Mouse (Mus musculus) G1E (cell line): ENCODE measurements around the gene Atp1a3. TPM values are rescaled to one million over a fixed set of nuclear protein-coding genes. Genes with fewer than 3 reads are reported as not detected.

ENCODE experiments used
- ATAC-seq: 2 replicates; pipeline ENCODE4 v1.8.0; 2016; ENCODE audit warnings: mild to moderate bottlenecking; ENCODE audit not compliant: insufficient number of reproducible peaks, poor library complexity, low FRiP score, severe bottlenecking; ENCODE audit errors: extremely low read depth
- DNase-seq: peaks from one replicate; pipeline ENCODE4 v3.0.0; 2012; ENCODE audit warnings: low spot score
- H3K27me3 ChIP-seq: 2 replicates; pipeline ENCODE4 v1.6.1; 2012; ENCODE audit warnings: mild to moderate bottlenecking, low read length, inconsistent platforms; ENCODE audit not compliant: insufficient read depth
- H3K36me3 ChIP-seq: replicated peaks from 2 replicates; pipeline ENCODE3; 2012; ENCODE audit warnings: mild to moderate bottlenecking, inconsistent platforms
- H3K4me1 ChIP-seq: 2 replicates; pipeline ENCODE4 v1.6.1; 2012; ENCODE audit warnings: low read depth, low read length, inconsistent platforms, mixed read lengths; ENCODE audit not compliant: insufficient read depth
- H3K4me3 ChIP-seq: 2 replicates; pipeline ENCODE4 v1.5.1; 2012; ENCODE audit warnings: low read depth, mild to moderate bottlenecking, inconsistent platforms, low read length, moderate library complexity, mixed read lengths
- H3K9me3 ChIP-seq: replicated peaks from 2 replicates; pipeline ENCODE4 v1.6.1; 2012; ENCODE audit warnings: inconsistent platforms
- CTCF ChIP-seq: IDR thresholded peaks from 2 replicates; pipeline ENCODE4 v1.5.1; 2012; ENCODE audit warnings: low read depth, low read length, inconsistent platforms, mixed read lengths
- GATA1 ChIP-seq: IDR thresholded peaks from 2 replicates; pipeline ENCODE4 v1.6.1; 2012; ENCODE audit warnings: borderline replicate concordance, low read length, inconsistent platforms, mixed read lengths
- GATA2 ChIP-seq: IDR thresholded peaks from 2 replicates; pipeline ENCODE4 v1.6.1; 2012; ENCODE audit warnings: low read depth, low read length, inconsistent platforms, borderline replicate concordance
- POLR2AphosphoS5 ChIP-seq: IDR thresholded peaks from 2 replicates; pipeline ENCODE4 v1.6.1; 2012; ENCODE audit warnings: low read depth, low read length, inconsistent platforms; ENCODE audit not compliant: insufficient replicate concordance
- TAL1 ChIP-seq: conservative IDR thresholded peaks from 2 replicates; pipeline ENCODE4 v1.6.1; 2012; ENCODE audit warnings: low read depth, low read length, inconsistent platforms, mixed read lengths
- polyA plus RNA-seq: library from polyadenylated mRNA; stranded (reverse); fragments of >175 nt; gene quantifications from 2 replicates; pipeline ENCODE4 v1.2.3, GENCODE M21; 2012
- total RNA-seq, 2 experiments: library from RNA; stranded (forward) in 1 of 2; stranded (reverse) in 1 of 2; fragments of 200-1000 nt in 1 of 2; fragments of >200 nt in 1 of 2; fragmentation: Nextera tagmentation in 1 of 2; gene quantifications; 2 replicates each; pipeline ENCODE4 v1.2.3; 2014 to 2017

Gene Atp1a3
- total and polyA plus RNA-seq, 3 experiments: 0.04 to 0.11 TPM; not detected in 1

- Histone ChIP-seq H3K36me3 (no peaks in the 10 kb centered on the region), H3K4me1 (no peaks in the 10 kb centered on the region), H3K9me3 (no peaks in the 10 kb centered on the region), H3K4me3 (no peak within 1 kb of the TSS), H3K27me3 (peaks cover 37% of the 10 kb centered on the region)
- TF ChIP-seq GATA1 (no peak), CTCF (no peak), GATA2 (no peak), POLR2AphosphoS5 (no peak), TAL1 (no peak)
- no peak for DNase-seq
- ATAC-seq: no peak
These were observed 61.4 kb downstream of the Atp1a3 start, which contains the start of gene Gm4881 for GRCm38 (mm10) chr7:24944257-24944950. Gm4881 (minus strand) TSS chr7:24944494.

GRCm38 (mm10) chr7:24943641-24944040 is 62.1 kb downstream of the Atp1a3 start:
- Histone ChIP-seq H3K4me3 (no peak overlapping the region), H3K4me1 (no peaks in the 10 kb centered on the region), H3K9me3 (no peaks in the 10 kb centered on the region), H3K36me3 (no peaks in the 10 kb centered on the region), H3K27me3 (peaks cover 41% of the 10 kb centered on the region)
- TF ChIP-seq CTCF: no peak
- DNase-seq (no peak), ATAC-seq (no peak)

- DNase-seq (no peak), ATAC-seq (no peak)
- H3K27me3 ChIP-seq: peaks cover 23% of the 10 kb centered on the region
- H3K4me1 ChIP-seq: peaks cover 5% of the 10 kb centered on the region
- H3K36me3 ChIP-seq: peaks cover 15% of the 10 kb centered on the region
- no peak overlapping the region for H3K4me3 ChIP-seq
- no peaks in the 10 kb centered on the region for H3K9me3 ChIP-seq
- TF ChIP-seq GATA2 (no peak), GATA1 (no peak), CTCF (no peak), TAL1 (no peak), POLR2AphosphoS5 (no peak)
These were observed 74.1 kb downstream of the Atp1a3 start for GRCm38 (mm10) chr7:24931651-24932050.

GRCm38 (mm10) chr7:24930475-24930874 is 75.3 kb downstream of the Atp1a3 start:
- H3K27me3 ChIP-seq: peaks cover 18% of the 10 kb centered on the region; the same call in 1 of the 2 replicates
- ATAC-seq (no peak), DNase-seq (no peak)
- H3K36me3 ChIP-seq: peaks cover 27% of the 10 kb centered on the region
- peaks cover 12% of the 10 kb centered on the region; the same call in 1 of the 2 replicates for H3K4me1 ChIP-seq
- no peak overlapping the region for H3K4me3 ChIP-seq
- TF ChIP-seq GATA2 (no peak), TAL1 (no peak), GATA1 (no peak), CTCF (no peak), POLR2AphosphoS5 (no peak)
- H3K9me3 ChIP-seq: no peaks in the 10 kb centered on the region

Other genes with a start within 250 kb of the Atp1a3 start
- gene Cd177, start 245.6 kb downstream of the Atp1a3 start, total RNA-seq (2014; fragmentation: Nextera tagmentation): not detected in 2 replicates
- not detected in 2 replicates for gene Cd177, start 245.6 kb downstream of the Atp1a3 start, total RNA-seq (2017)
- gene Cd177, start 245.6 kb downstream of the Atp1a3 start, polyA plus RNA-seq: 0.03 TPM in 1 of 2 replicates, not detected in the other
- gene Ceacam10, start 228.8 kb downstream of the Atp1a3 start, total RNA-seq (2014; fragmentation: Nextera tagmentation): not detected in 2 replicates
- gene Ceacam10, start 228.8 kb downstream of the Atp1a3 start, total RNA-seq (2017): 0.17 and 0.27 TPM in 2 replicates
- not detected in 2 replicates for gene Ceacam10, start 228.8 kb downstream of the Atp1a3 start, polyA plus RNA-seq
- gene Gm9844, start 143.7 kb downstream of the Atp1a3 start, total RNA-seq (2014; fragmentation: Nextera tagmentation): not detected in 2 replicates
- not detected in 2 replicates for gene Gm9844, start 143.7 kb downstream of the Atp1a3 start, total RNA-seq (2017)
- 1.3 and 1.7 TPM in 2 replicates for gene Gm9844, start 143.7 kb downstream of the Atp1a3 start, polyA plus RNA-seq
- not detected in 2 replicates for gene Lypd4, start 136.0 kb downstream of the Atp1a3 start, total RNA-seq (2014; fragmentation: Nextera tagmentation)
- 0.11 and 0.17 TPM in 2 replicates for gene Lypd4, start 136.0 kb downstream of the Atp1a3 start, total RNA-seq (2017)
- gene Lypd4, start 136.0 kb downstream of the Atp1a3 start, polyA plus RNA-seq: not detected in 2 replicates
- gene Dmrtc2, start 135.9 kb downstream of the Atp1a3 start, total RNA-seq (2014; fragmentation: Nextera tagmentation): not detected in 2 replicates
- not detected in 2 replicates for gene Dmrtc2, start 135.9 kb downstream of the Atp1a3 start, total RNA-seq (2017)
- gene Dmrtc2, start 135.9 kb downstream of the Atp1a3 start, polyA plus RNA-seq: not detected in 2 replicates
- gene Rps19, start 121.6 kb downstream of the Atp1a3 start, total RNA-seq (2014; fragmentation: Nextera tagmentation): 877 and 949 TPM in 2 replicates
- 1,262 and 1,401 TPM in 2 replicates for gene Rps19, start 121.6 kb downstream of the Atp1a3 start, total RNA-seq (2017)
- gene Rps19, start 121.6 kb downstream of the Atp1a3 start, polyA plus RNA-seq: 2,998 and 3,499 TPM in 2 replicates
- gene Cd79a, start 108.6 kb downstream of the Atp1a3 start, total RNA-seq (2014; fragmentation: Nextera tagmentation): not detected in 2 replicates
- gene Cd79a, start 108.6 kb downstream of the Atp1a3 start, total RNA-seq (2017): 0.11 TPM in 1 of 2 replicates, not detected in the other
- 0.04 TPM in 1 of 2 replicates, not detected in the other for gene Cd79a, start 108.6 kb downstream of the Atp1a3 start, polyA plus RNA-seq
- 97.4 and 107 TPM in 2 replicates for gene Arhgef1, start 103.0 kb downstream of the Atp1a3 start, total RNA-seq (2014; fragmentation: Nextera tagmentation)
- 38.3 and 48.2 TPM in 2 replicates for gene Arhgef1, start 103.0 kb downstream of the Atp1a3 start, total RNA-seq (2017)
- 365 and 371 TPM in 2 replicates for gene Arhgef1, start 103.0 kb downstream of the Atp1a3 start, polyA plus RNA-seq
- not detected in 2 replicates for gene Gm4881, start 61.5 kb downstream of the Atp1a3 start, total RNA-seq (2014; fragmentation: Nextera tagmentation)
- not detected in 2 replicates for gene Gm4881, start 61.5 kb downstream of the Atp1a3 start, total RNA-seq (2017)
- gene Gm4881, start 61.5 kb downstream of the Atp1a3 start, polyA plus RNA-seq: not detected in 2 replicates
- gene Rabac1, start 33.2 kb downstream of the Atp1a3 start, total RNA-seq (2014; fragmentation: Nextera tagmentation): 11.7 and 17.3 TPM in 2 replicates
- gene Rabac1, start 33.2 kb downstream of the Atp1a3 start, total RNA-seq (2017): 36.3 and 49.3 TPM in 2 replicates
- gene Rabac1, start 33.2 kb downstream of the Atp1a3 start, polyA plus RNA-seq: 79.9 and 99.9 TPM in 2 replicates
- gene Grik5, start 66.4 kb upstream of the Atp1a3 start, total RNA-seq (2014; fragmentation: Nextera tagmentation): 168 and 198 TPM in 2 replicates
- gene Grik5, start 66.4 kb upstream of the Atp1a3 start, total RNA-seq (2017): 75.9 and 91.3 TPM in 2 replicates
- 85.8 and 94.6 TPM in 2 replicates for gene Grik5, start 66.4 kb upstream of the Atp1a3 start, polyA plus RNA-seq
- gene Zfp574, start 66.6 kb upstream of the Atp1a3 start, total RNA-seq (2014; fragmentation: Nextera tagmentation): 31.5 and 31.7 TPM in 2 replicates
- 14.8 and 15.4 TPM in 2 replicates for gene Zfp574, start 66.6 kb upstream of the Atp1a3 start, total RNA-seq (2017)
- gene Zfp574, start 66.6 kb upstream of the Atp1a3 start, polyA plus RNA-seq: 66.3 and 69.0 TPM in 2 replicates
- 0.38 and 1.6 TPM in 2 replicates for gene Pou2f2, start 173.8 kb upstream of the Atp1a3 start, total RNA-seq (2014; fragmentation: Nextera tagmentation)
- gene Pou2f2, start 173.8 kb upstream of the Atp1a3 start, total RNA-seq (2017): 0.06 and 0.16 TPM in 2 replicates
- 0.58 and 0.59 TPM in 2 replicates for gene Pou2f2, start 173.8 kb upstream of the Atp1a3 start, polyA plus RNA-seq
- 4.6 and 13.1 TPM in 2 replicates for gene Dedd2, start 214.7 kb upstream of the Atp1a3 start, total RNA-seq (2014; fragmentation: Nextera tagmentation)
- 9.7 and 13.2 TPM in 2 replicates for gene Dedd2, start 214.7 kb upstream of the Atp1a3 start, total RNA-seq (2017)
- 43.7 and 55.3 TPM in 2 replicates for gene Dedd2, start 214.7 kb upstream of the Atp1a3 start, polyA plus RNA-seq
- 20.4 and 20.8 TPM in 2 replicates for gene Zfp526, start 215.5 kb upstream of the Atp1a3 start, total RNA-seq (2014; fragmentation: Nextera tagmentation)
- gene Zfp526, start 215.5 kb upstream of the Atp1a3 start, total RNA-seq (2017): 8.8 and 9.9 TPM in 2 replicates
- 27.6 and 28.7 TPM in 2 replicates for gene Zfp526, start 215.5 kb upstream of the Atp1a3 start, polyA plus RNA-seq
- 154 and 167 TPM in 2 replicates for gene Gsk3a, start 231.9 kb upstream of the Atp1a3 start, total RNA-seq (2014; fragmentation: Nextera tagmentation)
- 38.9 and 41.6 TPM in 2 replicates for gene Gsk3a, start 231.9 kb upstream of the Atp1a3 start, total RNA-seq (2017)
- 107 and 113 TPM in 2 replicates for gene Gsk3a, start 231.9 kb upstream of the Atp1a3 start, polyA plus RNA-seq
- gene Erf, start 244.8 kb upstream of the Atp1a3 start, total RNA-seq (2014; fragmentation: Nextera tagmentation): 31.5 and 43.4 TPM in 2 replicates
- gene Erf, start 244.8 kb upstream of the Atp1a3 start, total RNA-seq (2017): 6.9 TPM in 2 replicates
- gene Erf, start 244.8 kb upstream of the Atp1a3 start, polyA plus RNA-seq: 97.7 and 117 TPM in 2 replicates